Mouse (Mus musculus) telencephalon, adult 2 months (tissue): ENCODE measurements at regions not wholly inside any gene's neighbourhood (a gene's known extent, or its start where the extent isn't known, plus 50 kb on each side); places are given as distances from the start of the nearest gene placed in this dataset.

Source experiments
- DNase-seq: peaks from one replicate; pipeline ENCODE4 v3.0.0-alpha.2; 2011; ENCODE audit warnings: low read depth, low spot score

DNA sequence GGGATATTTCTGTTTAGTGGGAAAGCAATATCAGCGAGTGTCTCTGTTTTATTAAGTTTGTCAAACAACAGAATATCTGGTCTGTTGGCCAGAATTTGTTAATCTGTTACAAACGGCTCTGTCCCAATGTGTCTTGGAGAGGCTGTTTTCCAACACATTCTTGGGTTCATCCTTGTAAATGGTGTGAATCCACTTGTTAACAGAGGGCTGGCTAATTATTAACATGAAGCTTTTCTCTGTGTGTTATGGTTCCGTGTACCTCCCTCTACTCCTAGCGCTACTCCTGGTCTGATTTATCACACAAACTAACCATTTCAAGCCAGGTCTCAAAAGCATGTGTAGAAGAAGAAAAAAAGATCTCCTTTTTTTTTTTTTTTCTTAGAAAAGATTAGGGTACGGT is 60.4 kb downstream of the Pou3f3 start:
- no peak for DNase-seq

DNA sequence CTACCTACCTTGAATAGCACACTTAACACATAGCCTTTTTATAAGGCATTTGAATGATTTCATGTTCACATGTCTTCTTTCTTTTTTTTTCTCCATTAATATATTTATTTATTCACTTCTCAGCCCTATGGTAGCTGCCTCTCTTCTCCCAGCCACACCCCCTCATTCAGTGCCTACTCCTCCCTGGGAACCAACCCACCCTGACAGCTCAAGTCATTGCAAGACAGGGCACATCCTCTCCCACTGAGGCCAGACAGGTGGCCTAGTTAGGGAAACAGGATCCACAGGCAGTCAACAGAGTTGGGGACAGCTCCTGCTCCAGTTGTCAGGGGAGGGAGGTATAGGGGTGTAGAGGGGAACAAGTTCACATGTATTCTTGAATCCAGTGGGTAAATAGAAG is 60.9 kb downstream of the Pou3f3 start:
- no peak for DNase-seq

DNA sequence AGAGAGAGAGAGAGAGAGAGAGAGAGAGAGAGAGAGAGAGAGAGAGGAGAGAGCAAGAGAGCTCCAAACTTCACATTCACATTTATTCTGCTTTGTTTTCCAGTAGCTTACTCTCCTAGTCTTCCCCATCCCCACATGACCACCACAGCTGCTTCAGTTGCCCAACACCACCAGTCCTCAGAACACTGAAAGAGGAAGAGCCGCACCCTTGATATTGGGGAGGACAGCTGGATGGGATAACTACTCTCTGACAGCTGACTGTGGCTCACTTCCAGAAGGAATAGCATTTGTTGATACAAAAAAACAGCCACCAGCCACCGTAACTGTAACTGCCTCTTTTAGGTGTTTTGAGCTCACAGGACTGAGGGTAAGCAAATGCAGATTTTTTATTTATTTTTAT is 67.9 kb downstream of the Pou3f3 start:
- no peak for DNase-seq

DNA sequence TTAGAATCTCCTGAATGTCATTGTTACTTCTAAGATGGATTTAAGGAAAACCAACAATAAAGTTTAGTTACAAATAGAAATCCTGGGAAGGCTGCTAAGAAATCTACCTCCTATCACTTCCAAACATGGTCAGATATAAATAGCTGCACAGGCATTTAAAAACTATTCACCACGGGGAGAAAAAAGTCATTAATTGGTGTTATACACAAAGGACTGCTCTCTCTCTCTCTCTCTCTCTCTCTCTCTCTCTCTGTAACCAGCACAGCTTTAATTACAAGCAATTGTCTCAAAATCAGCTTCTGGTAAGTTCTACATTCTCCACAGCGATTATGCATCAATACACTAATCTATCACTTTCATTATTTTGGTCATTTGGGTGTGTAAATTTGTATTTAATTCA is 68.5 kb downstream of the Pou3f3 start:
- no peak for DNase-seq

DNA sequence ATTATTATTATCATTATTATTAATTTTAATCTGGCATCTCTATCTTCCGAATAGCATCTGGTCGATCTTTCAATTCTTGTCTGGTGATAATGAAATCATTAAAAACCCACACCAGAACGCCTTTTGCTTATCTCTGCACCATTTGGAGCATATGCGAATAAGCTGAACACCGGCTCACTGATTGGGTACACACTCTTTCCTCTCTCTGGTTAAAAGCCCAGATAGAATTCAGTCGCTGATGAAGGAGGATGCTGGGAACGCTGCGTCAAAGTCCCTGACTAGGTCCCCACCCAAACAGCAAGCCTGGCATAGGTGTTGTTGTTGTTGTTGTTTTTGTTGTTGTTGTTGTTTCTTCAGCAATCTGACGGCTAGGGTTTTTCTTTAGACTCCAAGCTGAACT is 74.5 kb downstream of the Pou3f3 start:
- DNase-seq, result no peak

DNA sequence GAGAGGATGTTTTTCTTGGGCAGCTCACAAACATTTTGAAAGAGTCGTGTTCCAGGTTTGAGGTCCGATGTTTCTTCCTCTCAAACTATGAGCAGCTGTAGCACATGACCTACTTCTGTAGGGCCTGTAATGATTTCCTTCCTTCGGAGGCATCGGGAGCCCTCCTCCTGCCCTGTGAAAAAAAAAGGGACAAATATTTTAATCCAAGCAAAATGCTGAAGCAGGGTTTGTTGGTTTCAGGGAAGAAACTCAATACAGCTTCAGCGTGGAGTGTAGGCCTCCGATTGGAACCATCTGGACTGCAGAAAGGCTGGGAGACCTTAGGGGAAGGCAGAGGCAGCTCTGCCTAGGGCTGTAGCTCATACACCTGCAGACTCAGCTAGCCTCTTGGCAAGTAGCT is 76.4 kb downstream of the Pou3f3 start:
- DNase-seq, result no peak

DNA sequence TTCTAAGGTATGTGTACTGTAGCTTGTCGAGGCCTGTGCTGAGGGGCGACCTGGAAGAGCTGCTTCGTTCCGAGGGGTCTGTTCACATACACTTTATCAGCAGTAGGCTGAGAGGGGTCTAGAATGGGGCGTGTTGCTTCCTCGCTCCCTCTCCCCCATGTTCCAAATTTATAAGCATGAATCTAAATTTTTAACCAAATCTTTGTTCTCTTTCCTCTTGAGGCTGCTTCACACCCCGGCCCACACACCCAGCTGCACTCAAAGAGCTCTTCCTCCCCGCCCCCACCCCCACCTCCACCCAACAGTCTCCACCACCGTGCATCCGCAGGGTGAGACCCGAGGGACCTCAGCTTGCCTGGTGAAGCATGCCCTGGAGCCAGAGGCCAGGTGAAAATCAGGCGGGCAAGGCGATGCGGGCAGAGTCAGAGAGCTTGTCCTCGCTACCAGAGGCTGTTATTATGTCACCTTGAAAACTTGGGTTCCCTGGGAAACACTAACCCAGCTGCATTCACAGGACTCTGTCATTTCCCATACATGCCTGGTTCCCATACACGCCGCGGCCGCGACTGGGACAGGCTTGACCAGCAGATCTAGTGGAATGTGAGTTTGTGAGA is 77.1 kb upstream of the Mrps9 start:
- DNase-seq, result peak; percentile 51

DNA sequence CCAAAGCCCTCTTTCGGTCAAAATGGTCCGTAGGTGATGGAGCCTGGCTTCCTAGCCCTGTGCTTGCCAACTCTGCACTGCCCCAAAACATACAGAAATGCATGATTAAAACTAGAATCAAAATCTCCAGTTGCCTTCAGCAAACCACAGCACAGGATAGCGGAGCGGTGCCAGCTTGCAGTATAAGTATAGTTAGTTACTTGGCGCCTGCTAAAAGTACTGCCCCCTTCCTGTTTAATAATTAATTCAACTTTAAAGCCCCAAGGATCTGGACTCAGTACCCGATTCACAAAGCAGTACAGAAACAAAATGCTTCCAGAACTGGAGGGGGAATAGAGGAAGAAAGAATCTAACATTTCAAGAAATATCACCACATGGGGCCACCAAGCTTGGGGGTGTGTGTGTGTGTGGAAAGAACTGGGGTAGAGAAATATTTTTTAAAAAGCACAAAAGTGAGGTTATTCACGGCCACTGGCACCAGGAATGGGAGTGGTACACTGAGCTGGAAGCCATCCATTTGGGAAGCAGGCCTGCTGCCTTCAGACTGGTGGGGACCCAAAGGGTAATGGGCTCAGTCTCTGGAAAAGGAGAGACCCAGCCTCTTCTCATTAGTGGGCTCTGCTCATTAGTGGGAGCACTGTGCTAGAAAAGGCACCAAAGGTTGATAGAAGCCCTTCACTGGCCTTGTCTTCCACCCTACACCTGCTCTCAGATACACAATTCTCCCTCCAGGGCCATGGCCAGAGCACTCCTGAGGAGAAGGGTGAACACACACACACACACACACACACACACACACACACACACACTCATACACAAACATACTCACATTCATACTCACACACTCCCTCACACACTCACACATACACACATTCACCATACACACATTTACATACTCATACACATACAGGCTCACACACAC is 75.8 kb upstream of the Mrps9 start:
- no peak for DNase-seq

DNA sequence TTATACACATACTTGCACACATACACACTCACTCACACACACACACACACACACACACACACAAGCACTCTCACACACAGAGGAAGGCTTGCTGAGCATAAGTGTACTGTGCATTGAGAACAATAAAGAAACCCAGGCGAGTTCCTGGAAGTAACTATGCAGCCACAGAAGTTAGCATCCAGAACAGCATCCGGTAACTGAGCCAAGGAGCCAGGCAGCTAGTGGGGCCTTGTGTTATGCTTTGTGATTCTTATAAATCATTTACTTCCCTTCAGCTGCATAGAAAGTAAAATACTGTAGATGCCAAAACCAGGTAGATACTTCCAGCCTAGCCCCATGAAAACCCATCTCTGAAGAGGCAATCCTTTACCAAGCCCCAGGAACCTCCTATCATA is 75.1 kb upstream of the Mrps9 start:
- DNase-seq, result no peak

DNA sequence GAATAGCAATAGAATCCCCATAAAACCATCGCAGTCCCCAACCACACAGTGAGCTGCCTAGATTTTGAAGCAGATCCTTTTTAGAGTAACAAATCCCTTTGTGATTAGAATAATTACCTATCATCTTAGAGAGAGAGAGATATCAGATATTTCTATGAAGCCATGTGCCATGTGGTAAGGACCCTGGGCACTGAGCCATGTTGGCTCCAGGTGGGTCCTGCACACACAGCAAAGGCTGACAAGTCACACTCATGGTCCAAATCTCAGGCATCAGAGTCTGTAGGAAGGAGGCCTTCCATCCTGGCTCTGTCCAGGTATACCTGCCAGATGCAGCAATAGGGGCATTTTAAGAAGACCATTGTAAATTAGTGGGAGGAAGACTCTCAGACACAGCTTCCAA is 73.6 kb upstream of the Mrps9 start:
- no peak for DNase-seq

DNA sequence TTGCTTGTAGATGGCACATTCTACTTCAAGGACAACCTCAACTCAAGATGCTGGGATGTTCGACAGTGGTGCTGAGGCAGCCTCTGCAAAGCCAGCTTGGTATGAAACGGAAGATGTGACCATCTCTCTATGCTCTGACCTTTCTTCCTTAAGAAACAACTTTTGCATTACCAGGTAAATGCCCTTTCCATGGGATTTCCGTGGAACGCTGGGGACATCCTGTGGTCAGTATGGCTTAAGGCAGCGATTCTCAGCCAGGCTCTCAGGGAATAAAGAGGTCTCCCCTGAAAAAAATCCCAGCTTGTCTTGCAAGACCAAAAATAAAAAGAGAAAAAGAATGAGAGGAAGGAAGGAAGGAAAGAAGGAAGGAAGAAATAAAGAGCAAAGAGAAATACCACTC is 71.3 kb upstream of the Mrps9 start:
- DNase-seq, result no peak

DNA sequence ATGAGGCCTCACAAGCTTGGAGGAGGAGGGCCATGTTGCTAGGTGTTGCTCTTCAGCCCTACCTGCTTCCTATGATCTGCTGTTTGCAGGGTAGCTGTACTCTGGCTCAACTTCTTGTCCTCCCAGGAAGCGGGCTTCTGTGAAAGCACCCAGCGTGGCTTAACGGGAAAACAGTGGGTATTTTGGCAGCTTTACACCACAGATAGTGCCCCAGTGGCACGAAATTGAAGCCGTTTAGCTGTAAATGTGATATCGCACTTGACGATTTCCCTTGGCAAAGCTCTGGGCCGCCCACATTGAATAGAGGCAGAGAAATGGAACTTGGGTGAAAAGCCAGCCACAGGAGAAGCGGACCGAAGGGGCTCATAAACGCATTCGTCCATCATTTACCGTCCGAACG is 70.8 kb upstream of the Mrps9 start:
- DNase-seq, result no peak

DNA sequence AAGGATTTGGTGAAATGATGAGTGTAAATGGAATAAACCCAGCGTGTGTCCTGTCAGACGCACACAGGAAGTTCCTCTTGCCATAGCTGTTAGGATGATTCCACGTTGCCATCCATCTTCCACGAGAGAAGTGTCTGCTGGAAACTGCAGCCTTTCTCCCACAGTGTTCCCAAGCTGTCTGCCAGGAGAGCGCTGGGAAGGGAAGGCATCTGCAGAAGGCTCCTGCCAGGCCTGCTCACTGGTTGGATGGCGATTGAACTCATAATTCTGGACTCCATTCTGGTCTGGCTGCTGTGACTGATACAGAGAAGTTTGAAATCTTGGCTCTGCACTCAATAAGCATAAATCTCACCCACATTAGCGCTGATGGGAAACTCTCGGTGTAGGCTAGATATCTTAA is 69.5 kb upstream of the Mrps9 start:
- no peak for DNase-seq

DNA sequence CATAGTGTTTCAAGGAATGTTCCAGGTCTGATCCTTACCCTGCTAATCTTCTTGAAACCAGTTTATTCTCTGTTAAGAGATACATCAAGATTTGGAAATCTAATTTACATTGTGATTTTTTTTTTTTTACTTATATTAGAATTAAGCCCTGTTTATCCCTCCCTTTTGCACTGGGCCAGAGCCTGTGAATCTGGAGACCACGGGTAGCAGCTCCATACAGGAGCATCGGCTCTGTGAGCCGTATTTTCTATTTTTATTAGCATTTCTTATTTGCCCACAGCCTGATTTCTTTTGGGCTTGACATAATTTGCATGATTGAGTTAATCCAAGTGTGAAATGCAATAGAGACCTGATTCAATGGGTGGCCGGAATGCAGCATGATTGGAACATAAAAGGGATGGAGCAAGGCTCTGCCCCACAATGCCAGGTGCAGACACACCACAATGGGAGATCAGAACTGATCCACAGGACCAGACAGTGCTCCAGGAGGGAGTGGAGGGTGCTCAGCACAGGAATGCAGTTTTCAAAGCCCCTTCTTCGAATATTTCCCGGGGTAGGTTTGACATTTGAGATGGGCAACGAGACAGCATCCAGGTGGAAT is 67.9 kb upstream of the Mrps9 start:
- DNase-seq, result no peak

DNA sequence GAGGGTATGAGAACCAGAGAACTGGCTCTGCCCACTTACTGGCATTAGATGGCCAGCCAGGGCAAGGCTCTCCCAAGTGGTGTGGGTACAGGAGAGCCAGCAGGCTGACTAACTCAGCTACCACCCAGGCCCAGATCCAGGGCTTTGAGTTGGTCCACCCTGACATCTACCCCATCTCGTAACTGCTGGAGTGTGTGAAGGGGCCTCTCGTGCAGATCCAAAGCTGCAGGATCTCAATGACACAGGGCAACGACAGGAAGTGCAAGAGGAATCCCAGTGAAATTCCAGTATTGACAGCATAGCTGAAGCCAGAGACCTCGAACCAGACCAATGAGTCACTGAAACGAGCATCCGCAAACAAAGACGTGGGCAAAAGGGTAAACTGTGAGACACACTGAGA is 63.8 kb upstream of the Mrps9 start:
- no peak for DNase-seq

DNA sequence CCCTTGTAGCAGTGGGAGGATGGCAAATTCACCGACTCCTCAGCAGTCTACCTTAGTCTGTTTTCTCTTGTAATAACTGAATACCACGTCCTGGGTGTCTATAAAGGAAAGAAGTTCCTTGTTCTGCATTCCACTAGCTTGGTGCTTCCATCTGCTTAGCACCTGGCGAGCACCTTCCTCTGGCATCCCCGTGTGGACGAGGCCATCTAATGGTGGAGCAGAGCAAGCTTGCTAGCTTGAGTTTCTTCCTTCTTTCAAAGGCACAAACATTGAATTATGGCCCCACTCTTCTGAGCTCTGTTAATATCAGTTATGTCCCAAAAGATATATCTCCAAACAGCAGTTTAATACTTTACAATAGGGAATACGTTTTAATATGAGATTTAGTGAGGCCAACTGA is 62.6 kb upstream of the Mrps9 start:
- DNase-seq, result no peak
